Mouse (Mus musculus): ENCODE measurements around the gene Pttg1.

GRCm38 (mm10) chr11:43473115-43473514 is 47.1 kb upstream of the Pttg1 start:
- no peak for TF ChIP-seq CTCF (conservative IDR thresholded peaks at IDR 0.05; ENCODE audit: low read length)
- no peak for TF ChIP-seq NANOG (IDR thresholded peaks at IDR 0.05; ENCODE audit: borderline replicate concordance, low read length)
